Mouse (Mus musculus) lung, postnatal 25 days (tissue): ENCODE measurements around the gene Aox3.

Experiments used
- DNase-seq: peaks from one replicate; pipeline ENCODE4 v3.0.0; 2022; ENCODE audit warnings: low spot score

Gene Aox3

DNA sequence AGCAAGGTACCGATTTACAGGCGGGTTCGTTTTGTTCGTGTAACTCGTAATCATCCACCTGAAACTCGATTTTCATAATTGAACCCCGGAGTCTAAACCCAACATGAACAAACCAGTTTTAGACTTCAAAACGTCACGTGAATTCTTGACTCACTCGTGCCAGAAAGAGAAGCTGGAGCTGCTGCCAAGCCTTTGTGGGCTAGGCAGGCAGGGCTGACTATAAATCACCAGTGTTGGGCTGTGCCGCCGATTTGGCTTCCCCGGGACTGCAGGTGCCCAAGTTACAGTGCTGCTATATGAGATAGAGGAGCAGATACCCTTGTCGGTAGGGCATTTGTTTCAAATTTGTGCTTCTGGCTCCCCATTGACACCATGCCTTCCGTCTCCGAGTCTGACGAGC, 97.3 kb downstream of the Aox3 start, which contains the start of gene Aox4:
TSS of gene Aox4 (plus strand) at position 195 of the 400 bp plus-strand sequence.
- DNase-seq, result no peak

- no peak for DNase-seq
Observed at GRCm38 (mm10) chr1:58212805-58213204, 99.9 kb downstream of the Aox3 start.

GRCm38 (mm10) chr1:58213838-58214237, 100.9 kb downstream of the Aox3 start:
- DNase-seq, result no peak

DNA sequence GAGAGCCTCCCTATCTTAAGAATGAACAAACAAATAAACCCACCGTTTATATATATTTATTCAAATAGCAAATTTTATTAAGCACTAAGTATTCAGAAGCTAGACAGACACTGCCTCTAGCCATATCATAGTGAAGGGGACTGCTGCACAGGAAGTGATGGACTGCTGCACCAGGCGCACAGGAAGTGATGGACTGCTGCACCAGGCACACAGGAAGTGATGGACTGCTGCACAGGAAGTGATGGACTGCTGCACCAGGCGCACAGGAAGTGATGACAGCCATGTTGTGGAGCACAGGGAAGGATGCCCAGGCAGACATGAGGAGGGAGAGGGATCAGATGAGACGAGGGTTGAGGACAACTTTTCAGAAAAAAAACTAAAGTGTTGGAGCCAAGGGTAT, 102.4 kb downstream of the Aox3 start:
- DNase-seq, result no peak

GRCm38 (mm10) chr1:58215956-58216532, 103.1 kb downstream of the Aox3 start:
- DNase-seq, result no peak

DNA sequence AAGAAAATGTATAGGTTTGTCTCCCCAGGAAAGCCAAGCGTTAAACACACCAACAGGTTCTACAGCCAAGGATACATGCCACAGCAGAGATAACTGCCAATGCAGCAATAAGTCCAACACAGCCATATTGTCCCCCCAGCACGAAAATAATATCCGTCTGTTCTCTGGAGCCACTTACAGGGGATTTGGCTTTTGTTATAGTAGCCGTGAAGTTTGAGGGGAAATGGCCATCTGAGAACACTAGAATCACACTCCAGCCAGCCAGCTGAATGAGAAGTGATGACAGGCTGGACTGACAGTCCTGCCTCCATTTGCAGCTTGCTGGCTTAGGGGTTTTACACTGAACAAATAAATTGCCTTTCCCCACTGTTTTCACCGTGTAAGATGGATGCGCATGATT, 108.1 kb downstream of the Aox3 start:
- DNase-seq, result no peak

DNA sequence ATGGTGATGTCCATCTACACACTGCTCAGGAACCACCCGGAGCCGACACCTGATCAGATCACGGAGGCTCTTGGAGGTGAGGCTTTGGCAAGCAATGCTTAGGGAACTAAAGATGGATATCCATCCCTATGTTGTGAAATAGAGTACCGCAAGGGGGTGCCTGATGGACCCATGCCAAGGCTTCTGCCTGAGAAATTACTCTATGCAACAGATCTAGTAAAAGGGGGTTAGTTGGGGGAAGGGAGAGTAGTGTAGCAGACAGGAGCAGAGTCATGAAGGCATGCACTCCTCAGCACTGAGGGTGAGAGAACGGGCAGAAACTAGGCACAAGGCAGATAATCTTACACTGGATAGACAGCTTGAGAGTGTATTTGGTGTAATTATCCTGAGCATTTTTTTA, 108.9 kb downstream of the Aox3 start:
- DNase-seq, result no peak

GRCm38 (mm10) chr1:58228086-58228485, 115.2 kb downstream of the Aox3 start:
- DNase-seq, result no peak

DNA sequence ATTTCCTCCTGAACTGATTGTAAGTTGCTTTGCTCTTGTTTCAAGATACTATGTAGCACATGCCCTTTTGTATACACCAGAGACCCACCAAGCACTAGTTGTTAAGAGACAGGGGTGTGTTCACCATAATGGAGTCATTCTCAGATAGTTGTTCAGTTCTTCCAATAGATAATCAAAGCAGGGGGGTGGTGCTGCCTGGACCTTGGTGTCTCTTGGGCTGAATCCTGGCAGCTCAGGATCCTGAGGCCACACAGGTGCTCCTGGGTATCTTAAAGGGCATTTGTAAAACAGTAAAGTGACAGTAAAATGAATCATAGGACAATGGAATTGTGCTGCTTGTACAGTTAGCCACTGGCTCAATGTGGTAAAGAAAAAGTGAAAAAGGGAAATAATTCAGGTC, 116.0 kb downstream of the Aox3 start:
- DNase-seq, result no peak

- no peak for DNase-seq
Observed at GRCm38 (mm10) chr1:58229774-58230173, 116.8 kb downstream of the Aox3 start.

DNA sequence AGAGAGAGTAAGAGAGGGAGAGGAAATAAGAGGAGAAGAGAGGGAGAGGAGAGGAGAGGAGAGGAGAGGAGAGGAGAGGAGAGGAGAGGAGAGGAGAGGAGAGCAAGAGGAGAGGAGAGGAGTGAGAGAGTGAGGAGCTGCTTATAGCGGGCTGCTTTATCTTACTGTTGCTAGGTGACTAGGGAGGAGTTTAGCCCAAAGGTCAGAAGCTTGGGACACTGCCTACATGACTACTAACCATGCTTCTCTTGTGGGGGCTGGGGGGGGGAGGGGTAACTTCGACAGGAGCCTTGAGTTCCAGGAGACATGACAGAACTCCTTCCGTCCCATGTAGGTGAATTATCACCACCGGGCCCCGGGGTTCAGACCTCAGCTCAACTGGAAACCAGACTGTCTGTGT, 117.6 kb downstream of the Aox3 start:
- DNase-seq, result no peak

- no peak for DNase-seq
Observed at GRCm38 (mm10) chr1:58235405-58235804, 122.5 kb downstream of the Aox3 start.

DNA sequence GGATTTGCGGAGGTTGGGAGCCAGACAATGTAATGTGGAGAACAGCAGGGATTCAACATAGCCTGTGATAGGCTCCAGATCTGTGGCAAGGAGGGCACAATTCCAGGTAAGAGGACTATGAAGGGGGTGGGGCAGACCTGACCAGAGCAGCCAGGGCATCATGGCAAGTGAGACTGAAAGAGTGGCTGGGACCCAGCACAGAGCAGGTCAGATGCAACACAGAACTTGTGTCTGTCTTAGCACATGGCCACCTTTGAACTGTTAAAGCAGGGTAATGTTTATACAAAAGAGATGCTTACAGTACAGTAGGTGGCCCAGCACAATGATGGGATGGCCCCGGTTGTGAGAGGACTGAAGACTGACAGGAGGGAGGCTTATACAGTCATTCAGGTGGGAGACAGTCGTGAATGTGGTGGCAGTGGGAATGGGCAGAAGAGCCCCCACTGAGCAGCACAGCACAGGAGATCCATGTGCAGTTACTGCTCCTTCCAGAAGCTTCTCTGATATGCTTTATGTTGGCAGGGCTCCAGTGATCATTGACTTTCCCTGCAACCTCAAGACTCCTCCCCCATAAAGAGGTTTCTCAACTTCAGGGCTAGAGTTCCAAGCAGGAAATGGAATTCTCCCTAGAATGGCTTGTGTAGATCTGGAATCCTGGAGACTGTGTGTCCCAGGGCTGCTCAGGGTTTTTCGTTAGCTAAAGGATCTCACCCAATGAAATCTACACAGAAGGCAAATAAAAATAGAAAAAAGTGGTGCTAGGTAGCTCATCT, 124.8 kb downstream of the Aox3 start:
- peak; percentile 30 for DNase-seq

DNA sequence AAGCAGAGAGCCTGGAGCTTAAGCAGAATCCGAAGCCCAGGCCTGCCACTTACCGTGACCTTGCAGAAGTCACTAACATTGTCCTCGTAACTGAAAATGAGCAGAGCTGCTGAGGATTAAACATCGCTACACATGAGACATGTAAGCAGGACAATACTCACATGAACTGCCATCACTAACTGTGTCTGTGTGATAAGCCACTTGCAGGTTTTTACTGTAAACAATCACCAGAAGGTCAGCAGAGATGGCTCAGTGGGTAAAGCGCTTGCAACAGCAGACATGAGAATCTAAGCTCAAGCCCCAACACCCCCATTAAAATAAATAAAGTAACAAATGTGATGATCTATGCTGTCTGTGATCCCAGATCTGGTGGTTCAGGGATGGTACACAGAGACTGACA, 125.5 kb downstream of the Aox3 start:
- DNase-seq, result no peak

- DNase-seq, result no peak
Observed at GRCm38 (mm10) chr1:58238961-58239360, 126.0 kb downstream of the Aox3 start.

GRCm38 (mm10) chr1:58240347-58240746, 127.4 kb downstream of the Aox3 start:
- DNase-seq, result peak; percentile 5

GRCm38 (mm10) chr1:58244487-58244886, 131.6 kb downstream of the Aox3 start:
- DNase-seq, result no peak

DNA sequence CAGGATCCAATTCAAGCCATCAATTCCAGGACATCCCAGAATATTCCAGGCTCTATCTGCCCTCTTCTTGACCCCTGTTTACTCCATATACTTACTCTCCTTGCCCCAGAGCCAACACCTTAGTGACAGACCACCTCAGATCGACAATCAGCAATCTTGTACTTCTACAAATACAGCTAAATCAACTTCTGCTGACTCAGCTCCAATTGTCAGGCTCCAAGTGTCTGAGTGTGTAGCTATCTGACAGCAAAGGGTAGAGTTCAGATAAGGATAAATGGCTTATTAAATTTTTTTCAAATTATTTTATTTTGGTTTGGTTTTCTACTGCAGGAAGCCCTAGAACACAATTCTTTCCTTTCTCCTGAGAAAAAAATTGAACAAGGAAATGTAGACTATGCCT, 135.6 kb downstream of the Aox3 start:
- DNase-seq, result no peak
